Mouse (Mus musculus) retina, postnatal 7 days (tissue): ENCODE data around the gene Ddx43.
"Not testable (repeated sequence)": the region's sequence is repeated elsewhere in the genome, so short reads cannot be mapped to it uniquely, and the experiment has no call there.

ENCODE experiments used
- DNase-seq: peaks from one replicate; pipeline ENCODE4 v3.0.0-alpha.2; 2012; ENCODE audit warnings: low read depth, low spot score

Gene Ddx43

GRCm38 (mm10) chr9:78395630-78396351 is at the start of gene Ddx43:
Gene Ddx43 (plus strand): TSS chr9:78395777.
- peak; percentile 56 for DNase-seq

GRCm38 (mm10) chr9:78347004-78347403 is 48.6 kb upstream of the Ddx43 start:
- no peak for DNase-seq

GRCm38 (mm10) chr9:78348206-78349004 is 47.2 kb upstream of the Ddx43 start:
- DNase-seq: not testable (repeated sequence)

- DNase-seq: not testable (repeated sequence)
These were observed 46.4 kb upstream of the Ddx43 start for GRCm38 (mm10) chr9:78349141-78349540.

- DNase-seq: not testable (repeated sequence)
These were observed 45.6 kb upstream of the Ddx43 start for GRCm38 (mm10) chr9:78350007-78350406.

- no peak for DNase-seq
These were observed 43.9 kb upstream of the Ddx43 start for GRCm38 (mm10) chr9:78351504-78352220.

- DNase-seq: no peak
These were observed 40.7 kb upstream of the Ddx43 start for GRCm38 (mm10) chr9:78354665-78355578.

- no peak for DNase-seq
These were observed 40.0 kb upstream of the Ddx43 start, which contains the start of gene Gsta2 for GRCm38 (mm10) chr9:78355611-78356010. Gene Gsta2 (minus strand): TSS chr9:78355788.

- DNase-seq: peak; percentile 43
These were observed 37.5 kb upstream of the Ddx43 start for GRCm38 (mm10) chr9:78358053-78358452.

GRCm38 (mm10) chr9:78359750-78360483 is 35.7 kb upstream of the Ddx43 start:
- DNase-seq: no peak

GRCm38 (mm10) chr9:78360484-78360872 is 35.1 kb upstream of the Ddx43 start:
- DNase-seq: no peak

GRCm38 (mm10) chr9:78363374-78363773 is 32.2 kb upstream of the Ddx43 start:
- DNase-seq: no peak

- no peak for DNase-seq
These were observed 30.9 kb upstream of the Ddx43 start for GRCm38 (mm10) chr9:78364701-78365100.

GRCm38 (mm10) chr9:78365850-78366544 is 29.6 kb upstream of the Ddx43 start:
- no peak for DNase-seq

GRCm38 (mm10) chr9:78367959-78368358 is 27.6 kb upstream of the Ddx43 start, which contains the start of gene Dppa5a:
Gene Dppa5a (minus strand): TSS chr9:78368177.
- not testable (repeated sequence) for DNase-seq

GRCm38 (mm10) chr9:78368671-78369293 is 26.8 kb upstream of the Ddx43 start:
- no peak for DNase-seq

- DNase-seq: no peak
These were observed 26.2 kb upstream of the Ddx43 start for GRCm38 (mm10) chr9:78369349-78369748.

- DNase-seq: no peak
These were observed 25.8 kb upstream of the Ddx43 start for GRCm38 (mm10) chr9:78369786-78370185.

GRCm38 (mm10) chr9:78371441-78371840 is 24.1 kb upstream of the Ddx43 start:
- DNase-seq: no peak
